Mouse (Mus musculus) c-Kit-negative CD71-positive TER-119-positive erythroid progenitor cells, embryonic 14.5 days (primary cell): ENCODE measurements around the gene L3hypdh.
A peak's percentile ranks its signal among the peaks of the same experiment; 100 is the strongest.
"Not testable (repeated sequence)": the region's sequence is repeated elsewhere in the genome, so short reads cannot be mapped to it uniquely, and the experiment has no call there.

Experiments used
- DNase-seq: peaks from one replicate; pipeline ENCODE4 v3.0.0-alpha.2; 2013; ENCODE audit warnings: low read depth, low spot score

L3hypdh gene

DNA sequence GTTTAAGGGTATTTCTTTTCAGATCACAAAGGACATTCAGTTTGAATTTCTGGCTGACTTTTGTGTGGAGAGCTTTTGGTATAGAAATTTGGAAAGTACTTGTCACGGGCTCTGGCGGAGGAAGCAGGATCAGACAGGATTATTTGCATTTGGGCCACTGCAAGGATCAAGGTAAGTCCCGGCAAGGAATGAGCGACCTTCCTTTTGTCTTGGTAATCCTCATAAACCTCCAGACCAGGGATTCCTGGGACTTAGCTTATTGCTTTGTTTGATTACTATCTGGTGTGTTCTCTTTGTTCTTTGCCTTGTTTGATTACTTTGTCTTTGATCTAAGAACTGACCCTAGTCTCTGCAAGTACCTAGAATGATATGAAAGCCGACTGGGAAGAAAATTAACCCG is 31.4 kb downstream of the L3hypdh start:
- no peak for DNase-seq

DNA sequence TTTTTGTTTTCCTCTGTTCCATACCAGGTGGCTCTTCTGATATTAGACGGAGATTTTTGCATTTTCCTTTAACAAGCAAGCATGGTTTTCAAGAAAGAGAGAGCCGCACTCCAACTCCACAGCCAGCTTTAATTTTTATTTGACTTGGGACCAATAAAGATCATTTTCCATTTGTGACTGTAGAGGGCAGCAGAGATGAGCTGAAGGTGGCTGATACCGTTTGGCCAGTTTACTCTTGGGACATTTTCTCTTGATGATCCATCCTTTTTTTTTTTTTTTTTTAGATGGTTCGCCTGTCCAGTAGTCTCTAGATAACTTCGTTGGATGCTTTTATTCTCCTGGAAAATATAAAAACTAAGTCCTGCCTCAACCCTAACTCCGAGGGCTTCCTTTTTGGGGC is 31.9 kb downstream of the L3hypdh start:
- DNase-seq = no peak

DNA sequence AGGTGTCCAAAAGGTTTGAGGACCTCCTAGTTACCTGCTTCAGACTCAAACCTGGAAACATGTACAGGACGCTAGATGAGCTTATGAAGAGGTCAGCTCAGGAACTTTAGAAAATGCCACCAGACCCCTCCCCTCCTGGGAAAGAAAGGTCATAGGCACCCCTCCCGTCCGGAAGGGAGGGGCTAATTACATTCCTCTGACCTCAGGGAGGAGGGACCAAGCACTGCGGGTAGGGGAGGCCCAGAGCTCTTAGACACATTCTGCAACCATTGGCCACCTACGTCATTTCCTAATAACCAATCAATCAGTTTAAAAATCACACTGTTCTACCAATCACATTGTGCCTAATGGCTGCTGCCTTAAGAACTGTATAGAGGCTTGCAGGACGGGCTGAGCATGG is 32.7 kb downstream of the L3hypdh start:
- DNase-seq = no peak

DNA sequence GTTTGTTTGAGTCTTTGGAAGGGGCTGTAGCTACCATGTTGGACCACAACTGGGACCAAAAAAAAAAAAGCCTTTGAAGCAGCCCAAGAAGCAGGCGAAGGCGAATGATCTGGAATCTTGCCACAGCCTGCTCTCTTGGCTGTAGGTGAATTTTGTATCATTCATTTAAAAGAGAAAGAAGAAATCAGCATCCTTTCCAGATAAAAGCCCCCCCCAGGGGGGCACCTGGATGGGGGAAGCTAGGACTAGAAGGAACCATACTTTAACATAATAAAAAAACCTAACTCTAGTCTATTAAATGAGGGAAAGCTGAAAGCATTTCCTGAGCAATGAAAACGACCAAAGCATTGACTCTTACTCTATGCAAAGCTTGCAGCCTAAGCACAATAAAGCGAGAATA is 34.4 kb downstream of the L3hypdh start:
- no peak for DNase-seq

- DNase-seq = not testable (repeated sequence)
Observed at GRCm38 (mm10) chr12:72050156-72050555, 35.1 kb downstream of the L3hypdh start.

GRCm38 (mm10) chr12:72047513-72047912 is 37.7 kb downstream of the L3hypdh start:
- no peak for DNase-seq

DNA sequence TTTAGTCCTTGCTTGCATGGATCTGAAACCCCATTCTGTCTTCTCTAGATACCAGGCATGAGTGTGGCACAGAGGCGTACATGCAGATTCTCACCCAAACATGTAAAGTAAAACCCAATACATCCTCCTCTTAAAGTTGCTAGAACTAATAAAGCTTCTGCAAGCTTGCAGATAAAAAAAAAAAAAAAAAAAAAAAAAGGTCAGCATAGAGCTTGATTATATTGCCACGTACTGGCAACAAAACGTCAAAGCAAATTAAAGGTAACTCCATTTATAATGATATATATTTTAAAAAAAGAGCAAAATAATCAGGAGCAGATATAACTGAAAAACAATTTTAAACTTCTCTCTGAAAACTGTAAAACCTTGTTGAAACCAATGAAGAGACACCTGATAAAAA is 44.0 kb downstream of the L3hypdh start:
- DNase-seq = no peak

DNA sequence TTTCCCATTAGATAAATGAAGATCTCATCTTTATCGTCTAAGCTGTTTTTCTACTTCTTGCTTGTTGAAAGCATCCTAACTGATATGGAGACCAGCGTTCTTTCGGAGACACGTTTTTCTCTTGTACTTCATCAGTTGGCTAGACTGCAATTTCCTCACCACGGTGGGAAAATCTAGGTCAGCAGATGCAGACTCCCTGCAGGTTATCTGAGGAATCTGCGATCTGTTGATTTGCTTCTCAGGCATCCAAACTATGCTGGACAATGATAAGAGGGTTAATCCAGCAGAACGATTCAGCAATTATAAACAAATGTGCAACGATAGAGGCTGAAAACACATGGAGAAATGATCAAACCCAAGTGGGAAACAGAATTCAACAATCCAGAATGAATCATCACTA is 45.7 kb downstream of the L3hypdh start:
- no peak for DNase-seq

GRCm38 (mm10) chr12:72038866-72039265 is 46.4 kb downstream of the L3hypdh start:
- no peak for DNase-seq

GRCm38 (mm10) chr12:72037049-72037448 is 48.2 kb downstream of the L3hypdh start:
- no peak for DNase-seq

GRCm38 (mm10) chr12:72036097-72036661 is 49.1 kb downstream of the L3hypdh start:
- no peak for DNase-seq

GRCm38 (mm10) chr12:72031794-72032193 is 53.4 kb downstream of the L3hypdh start:
- no peak for DNase-seq

- DNase-seq = no peak
Observed at GRCm38 (mm10) chr12:72031171-72031570, 54.1 kb downstream of the L3hypdh start.

- DNase-seq = no peak
Observed at GRCm38 (mm10) chr12:72025275-72025795, 59.9 kb downstream of the L3hypdh start.

GRCm38 (mm10) chr12:72023572-72023971 is 61.7 kb downstream of the L3hypdh start:
- DNase-seq = peak; percentile 25
